Mouse (Mus musculus) limb, embryonic 15.5 days (tissue): ENCODE results near the gene Gm9958. TPM values are rescaled to one million over a fixed set of nuclear protein-coding genes. Genes with fewer than 3 reads are reported as not detected.

Experiments used
- ATAC-seq: fragments of 200-750 bp; cut with Nextera tagmentation; 2 replicates; pipeline ENCODE4 v1.8.0; 2017; ENCODE audit warnings: low read depth, moderate TSS enrichment; ENCODE audit not compliant: insufficient number of reproducible peaks, low FRiP score, low TSS enrichment
- H3K27ac ChIP-seq: fragments of 300-500 bp; sonication (generic); 2 replicates; pipeline ENCODE4 v1.5.1; 2015; ENCODE audit warnings: moderate library complexity, mild to moderate bottlenecking, inconsistent platforms
- H3K27me3 ChIP-seq: fragments of 300-500 bp; sonication (generic); 2 replicates; pipeline ENCODE4 v1.6.1; 2015; ENCODE audit warnings: inconsistent platforms
- H3K36me3 ChIP-seq: fragments of 300-500 bp; sonication (generic); 2 replicates; pipeline ENCODE4 v1.6.1; 2015; ENCODE audit warnings: inconsistent platforms
- H3K4me1 ChIP-seq: fragments of 300-500 bp; sonication (generic); 2 replicates; pipeline ENCODE4 v1.6.1; 2015; ENCODE audit warnings: inconsistent platforms
- H3K4me2 ChIP-seq: fragments of 300-500 bp; sonication (generic); 2 replicates; pipeline ENCODE4 v1.6.1; 2015; ENCODE audit warnings: mild to moderate bottlenecking, inconsistent platforms
- H3K4me3 ChIP-seq: fragments of 300-500 bp; sonication (generic); 2 replicates; pipeline ENCODE4 v1.5.1; 2015; ENCODE audit warnings: mild to moderate bottlenecking, inconsistent platforms
- H3K9ac ChIP-seq: fragments of 300-500 bp; sonication (generic); 2 replicates; pipeline ENCODE4 v1.6.1; 2015; ENCODE audit warnings: inconsistent platforms
- H3K9me3 ChIP-seq: fragments of 300-500 bp; sonication (generic); 2 replicates; pipeline ENCODE4 v1.6.1; 2016; ENCODE audit warnings: inconsistent platforms
- WGBS: fragments of 180-500 bp; shearing (Covaris S2); methylation state at CpG from one replicate; pipeline ENCODE4 v1.1.7; 2015; 5-methylcytosine and 5-hydroxymethylcytosine counted together
- polyA plus RNA-seq: library from polyadenylated mRNA; unstranded; fragments of >200 nt; fragmentation: Nextera tagmentation; extraction: Ambion mirVana; gene quantifications from 2 replicates; pipeline ENCODE4 v1.2.1, GENCODE M21; 2015

Gm9958 gene
- polyA plus RNA-seq, result 5.6 TPM in 2 replicates

GRCm38 (mm10) chr5:90367067-90367303 is at the start of gene Gm9958:
TSS of gene Gm9958 (plus strand) at chr5:90367204.
- no peak for ATAC-seq
- Histone ChIP-seq H3K27ac (peak within 1 kb of the TSS; percentile 99), H3K27me3 (no peaks in the 10 kb centered on the region), H3K4me3 (peak within 1 kb of the TSS; percentile 89), H3K9ac (peak within 1 kb of the TSS; percentile 91), H3K36me3 (no peaks in the 10 kb centered on the region), H3K9me3 (no peaks in the 10 kb centered on the region), H3K4me1 (peaks cover 17% of the 10 kb centered on the region), H3K4me2 (peak within 1 kb of the TSS; percentile 50)
- WGBS, result 1% methylated on average over 7 of the region's 7 CpGs

GRCm38 (mm10) chr5:90331071-90331470 is 35.9 kb upstream of the Gm9958 start:
- ATAC-seq, result no peak
- no peaks in the 10 kb centered on the region for H3K36me3 ChIP-seq
- no peak overlapping the region for H3K4me3 ChIP-seq
- no peak overlapping the region for H3K4me2 ChIP-seq
- no peaks in the 10 kb centered on the region for H3K27me3 ChIP-seq
- no peaks in the 10 kb centered on the region for H3K9me3 ChIP-seq
- H3K27ac ChIP-seq, result no peak overlapping the region
- H3K4me1 ChIP-seq, result no peaks in the 10 kb centered on the region
- WGBS, result 72% methylated on average over 1 of the region's 1 CpGs
- no peak overlapping the region for H3K9ac ChIP-seq

GRCm38 (mm10) chr5:90332478-90332877 is 34.5 kb upstream of the Gm9958 start:
- no peak overlapping the region for H3K9ac ChIP-seq
- no peak for ATAC-seq
- no peaks in the 10 kb centered on the region for H3K27me3 ChIP-seq
- no peaks in the 10 kb centered on the region for H3K36me3 ChIP-seq
- H3K4me2 ChIP-seq, result no peak overlapping the region
- 92% methylated on average over 2 of the region's 2 CpGs for WGBS
- no peaks in the 10 kb centered on the region for H3K9me3 ChIP-seq
- no peak overlapping the region for H3K27ac ChIP-seq
- H3K4me3 ChIP-seq, result no peak overlapping the region
- H3K4me1 ChIP-seq, result no peaks in the 10 kb centered on the region

GRCm38 (mm10) chr5:90338177-90339091 is 28.6 kb upstream of the Gm9958 start:
- no peak overlapping the region for H3K9ac ChIP-seq
- H3K9me3 ChIP-seq, result no peaks in the 10 kb centered on the region
- H3K4me2 ChIP-seq, result no peak overlapping the region
- WGBS, result 59% methylated on average over 7 of the region's 7 CpGs
- H3K4me1 ChIP-seq, result peaks cover 10% of the 10 kb centered on the region; the same call in 1 of the 2 replicates
- ATAC-seq, result no peak
- no peak overlapping the region for H3K4me3 ChIP-seq
- no peaks in the 10 kb centered on the region for H3K27me3 ChIP-seq
- no peak overlapping the region for H3K27ac ChIP-seq
- no peaks in the 10 kb centered on the region for H3K36me3 ChIP-seq

GRCm38 (mm10) chr5:90339129-90339952 is 27.7 kb upstream of the Gm9958 start:
- Histone ChIP-seq H3K9ac (no peak overlapping the region), H3K4me3 (peak overlapping the region; percentile 0; the same call in 1 of the 2 replicates), H3K36me3 (no peaks in the 10 kb centered on the region), H3K4me2 (0 out of 2 replicates have a peak overlapping the region, but pooled peaks have one; percentile 2), H3K4me1 (peaks cover 10% of the 10 kb centered on the region; the same call in 1 of the 2 replicates), H3K27ac (peak overlapping the region; percentile 60; the same call in 1 of the 2 replicates), H3K9me3 (no peaks in the 10 kb centered on the region), H3K27me3 (no peaks in the 10 kb centered on the region)
- WGBS, result 16% methylated on average over 5 of the region's 5 CpGs
- no peak for ATAC-seq

GRCm38 (mm10) chr5:90339953-90340343 is 27.1 kb upstream of the Gm9958 start:
- H3K4me1 ChIP-seq, result peaks cover 10% of the 10 kb centered on the region; the same call in 1 of the 2 replicates
- 97% methylated on average over 1 of the region's 1 CpGs for WGBS
- no peaks in the 10 kb centered on the region for H3K27me3 ChIP-seq
- H3K9ac ChIP-seq, result no peak overlapping the region
- H3K9me3 ChIP-seq, result no peaks in the 10 kb centered on the region
- H3K36me3 ChIP-seq, result no peaks in the 10 kb centered on the region
- H3K27ac ChIP-seq, result no peak overlapping the region
- no peak overlapping the region for H3K4me3 ChIP-seq
- no peak for ATAC-seq
- 0 out of 2 replicates have a peak overlapping the region, but pooled peaks have one; percentile 2 for H3K4me2 ChIP-seq

GRCm38 (mm10) chr5:90340847-90341246 is 26.2 kb upstream of the Gm9958 start:
- Histone ChIP-seq H3K9ac (no peak overlapping the region), H3K4me3 (no peak overlapping the region), H3K27me3 (no peaks in the 10 kb centered on the region), H3K4me2 (no peak overlapping the region), H3K27ac (no peak overlapping the region), H3K36me3 (no peaks in the 10 kb centered on the region), H3K9me3 (no peaks in the 10 kb centered on the region), H3K4me1 (peaks cover 10% of the 10 kb centered on the region; the same call in 1 of the 2 replicates)
- ATAC-seq, result no peak
- WGBS, result 53% methylated on average over 4 of the region's 4 CpGs

GRCm38 (mm10) chr5:90346877-90347276 is 20.1 kb upstream of the Gm9958 start:
- no peak overlapping the region for H3K27ac ChIP-seq
- H3K4me1 ChIP-seq, result no peaks in the 10 kb centered on the region
- no peak for ATAC-seq
- H3K9ac ChIP-seq, result no peak overlapping the region
- H3K36me3 ChIP-seq, result no peaks in the 10 kb centered on the region
- WGBS, result 93% methylated on average over 3 of the region's 3 CpGs
- no peaks in the 10 kb centered on the region for H3K9me3 ChIP-seq
- H3K27me3 ChIP-seq, result no peaks in the 10 kb centered on the region
- H3K4me2 ChIP-seq, result no peak overlapping the region
- no peak overlapping the region for H3K4me3 ChIP-seq

- ATAC-seq, result no peak
Observed at GRCm38 (mm10) chr5:90353552-90354317, 13.3 kb upstream of the Gm9958 start.

GRCm38 (mm10) chr5:90355824-90356223 is 11.2 kb upstream of the Gm9958 start:
- Histone ChIP-seq H3K9ac (no peak overlapping the region), H3K9me3 (no peaks in the 10 kb centered on the region), H3K27ac (no peak overlapping the region), H3K4me2 (no peak overlapping the region), H3K4me3 (no peak overlapping the region), H3K4me1 (no peaks in the 10 kb centered on the region), H3K27me3 (no peaks in the 10 kb centered on the region), H3K36me3 (peaks cover 2% of the 10 kb centered on the region; the same call in 1 of the 2 replicates)
- 83% methylated on average over 3 of the region's 3 CpGs for WGBS
- no peak for ATAC-seq

More at GRCm38 (mm10) chr5:90353552-90354317, 13.3 kb upstream of the Gm9958 start:
- 89% methylated on average over 4 of the region's 4 CpGs for WGBS
- Histone ChIP-seq H3K36me3 (no peaks in the 10 kb centered on the region; the same call in 1 of the 2 replicates), H3K27ac (no peak overlapping the region), H3K27me3 (no peaks in the 10 kb centered on the region), H3K4me1 (no peaks in the 10 kb centered on the region), H3K9me3 (no peaks in the 10 kb centered on the region), H3K9ac (no peak overlapping the region), H3K4me3 (no peak overlapping the region), H3K4me2 (no peak overlapping the region)

- Histone ChIP-seq H3K9me3 (no peaks in the 10 kb centered on the region), H3K4me1 (peaks cover 17% of the 10 kb centered on the region)
Observed at GRCm38 (mm10) chr5:90364526-90364925, 2.5 kb upstream of the Gm9958 start.

More at GRCm38 (mm10) chr5:90364526-90364925, 2.5 kb upstream of the Gm9958 start:
- Histone ChIP-seq H3K27me3 (no peaks in the 10 kb centered on the region), H3K9ac (peak overlapping the region; percentile 91), H3K36me3 (0 out of 2 replicates have a peak, but pooled peaks cover 2% of the 10 kb centered on the region), H3K4me3 (peak overlapping the region; percentile 89), H3K4me2 (peak overlapping the region; percentile 60), H3K27ac (0 out of 2 replicates have a peak overlapping the region, but pooled peaks have one; percentile 99)
- WGBS, result 2% methylated on average over 6 of the region's 6 CpGs
- no peak for ATAC-seq
